Mouse (Mus musculus): ENCODE results near the gene Bicra. TPM values are rescaled to one million over a fixed set of nuclear protein-coding genes. Genes with fewer than 3 reads are reported as not detected.
A peak's percentile ranks its signal among the peaks of the same experiment; 100 is the strongest.

Bicra gene
- polyA plus RNA-seq, 1 experiment from 2014 or later = 2.9 TPM

- no peaks in the 10 kb centered on the region for H3K9me3 ChIP-seq (replicated peaks)
- no peak overlapping the region for H3K9ac ChIP-seq
- WGBS (ENCODE audit: insufficient replicate concordance) = 73% methylated on average over 7 of the region's 7 CpGs
- peaks cover 40% of the 10 kb centered on the region for H3K4me1 ChIP-seq
- no peak overlapping the region for H3K4me3 ChIP-seq
- H3K27me3 ChIP-seq (replicated peaks) = peaks cover 30% of the 10 kb centered on the region
- ATAC-seq = no peak
- no peak overlapping the region for H3K27ac ChIP-seq
- 0 out of 2 replicates have a peak, but pooled peaks cover 4% of the 10 kb centered on the region for H3K36me3 ChIP-seq
- H3K4me2 ChIP-seq = no peak overlapping the region
These were observed 85.9 kb downstream of the Bicra start for GRCm38 (mm10) chr7:15961798-15962197.

- H3K4me2 ChIP-seq = no peak overlapping the region
- H3K9me3 ChIP-seq (replicated peaks) = no peaks in the 10 kb centered on the region
- no peak overlapping the region for H3K9ac ChIP-seq
- no peak overlapping the region for H3K4me3 ChIP-seq
- H3K4me1 ChIP-seq = peaks cover 36% of the 10 kb centered on the region
- 0 out of 2 replicates have a peak, but pooled peaks cover 4% of the 10 kb centered on the region for H3K36me3 ChIP-seq
- H3K27ac ChIP-seq = no peak overlapping the region
- 49% methylated on average over 4 of the region's 4 CpGs for WGBS (ENCODE audit: insufficient replicate concordance)
- ATAC-seq = no peak
- peaks cover 36% of the 10 kb centered on the region for H3K27me3 ChIP-seq (replicated peaks)
These were observed 86.5 kb downstream of the Bicra start for GRCm38 (mm10) chr7:15961239-15961638.

- no peak for ATAC-seq
- no peak overlapping the region for H3K4me2 ChIP-seq
- peaks cover 40% of the 10 kb centered on the region for H3K4me1 ChIP-seq
- 0 out of 2 replicates have a peak, but pooled peaks cover 4% of the 10 kb centered on the region for H3K36me3 ChIP-seq
- H3K27me3 ChIP-seq (replicated peaks) = peaks cover 36% of the 10 kb centered on the region
- H3K27ac ChIP-seq = no peak overlapping the region
- no peak overlapping the region for H3K4me3 ChIP-seq
- no peak overlapping the region for H3K9ac ChIP-seq
- 54% methylated on average over 4 of the region's 4 CpGs for WGBS (ENCODE audit: insufficient replicate concordance)
- H3K9me3 ChIP-seq (replicated peaks) = no peaks in the 10 kb centered on the region
These were observed 87.0 kb downstream of the Bicra start for GRCm38 (mm10) chr7:15960691-15961090.

- 0 out of 2 replicates have a peak, but pooled peaks cover 4% of the 10 kb centered on the region for H3K36me3 ChIP-seq
- ATAC-seq = no peak
- H3K4me1 ChIP-seq = peaks cover 54% of the 10 kb centered on the region
- no peak overlapping the region for H3K4me3 ChIP-seq
- peaks cover 29% of the 10 kb centered on the region for H3K27me3 ChIP-seq (replicated peaks)
- H3K9ac ChIP-seq = no peak overlapping the region
- H3K9me3 ChIP-seq (replicated peaks) = 0 out of 2 replicates have a peak, but pooled peaks cover 4% of the 10 kb centered on the region
- WGBS (ENCODE audit: insufficient replicate concordance) = 66% methylated on average over 5 of the region's 5 CpGs
- no peak overlapping the region for H3K4me2 ChIP-seq
- no peak overlapping the region for H3K27ac ChIP-seq
These were observed 91.6 kb downstream of the Bicra start for GRCm38 (mm10) chr7:15956143-15956542.

- H3K36me3 ChIP-seq = 0 out of 2 replicates have a peak, but pooled peaks cover 4% of the 10 kb centered on the region
- peak overlapping the region; percentile 41 for H3K4me3 ChIP-seq
- peaks cover 27% of the 10 kb centered on the region for H3K27me3 ChIP-seq (replicated peaks)
- 0% methylated on average over 7 of the region's 7 CpGs for WGBS (ENCODE audit: insufficient replicate concordance)
- peak overlapping the region; percentile 72 for H3K4me2 ChIP-seq
- no peak for ATAC-seq
- H3K9ac ChIP-seq = peak overlapping the region; percentile 49
- peaks cover 58% of the 10 kb centered on the region for H3K4me1 ChIP-seq
- peak overlapping the region; percentile 70; the same call in 1 of the 2 replicates for H3K27ac ChIP-seq
- H3K9me3 ChIP-seq (replicated peaks) = 0 out of 2 replicates have a peak, but pooled peaks cover 4% of the 10 kb centered on the region
These were observed 92.2 kb downstream of the Bicra start for GRCm38 (mm10) chr7:15955509-15955908.

GRCm38 (mm10) chr7:15954978-15955443 lies 92.7 kb downstream of the Bicra start:
- peak overlapping the region; percentile 49 for H3K9ac ChIP-seq
- 0 out of 2 replicates have a peak, but pooled peaks cover 4% of the 10 kb centered on the region for H3K9me3 ChIP-seq (replicated peaks)
- peak overlapping the region; percentile 41 for H3K4me3 ChIP-seq
- peaks cover 60% of the 10 kb centered on the region for H3K4me1 ChIP-seq
- H3K27me3 ChIP-seq (replicated peaks) = peaks cover 30% of the 10 kb centered on the region
- WGBS (ENCODE audit: insufficient replicate concordance) = 2% methylated on average over 21 of the region's 21 CpGs
- 0 out of 2 replicates have a peak, but pooled peaks cover 4% of the 10 kb centered on the region for H3K36me3 ChIP-seq
- H3K27ac ChIP-seq = peak overlapping the region; percentile 70
- peak overlapping the region; percentile 72 for H3K4me2 ChIP-seq
- ATAC-seq = peak; percentile 57

- Histone ChIP-seq H3K9ac (no peak overlapping the region), H3K4me1 (peaks cover 65% of the 10 kb centered on the region), H3K9me3 (replicated peaks) (0 out of 2 replicates have a peak, but pooled peaks cover 4% of the 10 kb centered on the region), H3K27ac (peak overlapping the region; percentile 70), H3K4me3 (no peak overlapping the region), H3K4me2 (peak overlapping the region; percentile 72), H3K36me3 (0 out of 2 replicates have a peak, but pooled peaks cover 4% of the 10 kb centered on the region), H3K27me3 (replicated peaks) (peaks cover 36% of the 10 kb centered on the region)
- ATAC-seq = peak; percentile 62
- WGBS (ENCODE audit: insufficient replicate concordance) = 26% methylated on average over 7 of the region's 7 CpGs
These were observed 93.3 kb downstream of the Bicra start for GRCm38 (mm10) chr7:15954436-15954835.

GRCm38 (mm10) chr7:15953307-15954074 lies 94.2 kb downstream of the Bicra start:
- peak overlapping the region; percentile 71 for H3K27ac ChIP-seq
- 0 out of 2 replicates have a peak, but pooled peaks cover 4% of the 10 kb centered on the region for H3K36me3 ChIP-seq
- WGBS (ENCODE audit: insufficient replicate concordance) = 53% methylated on average over 13 of the region's 13 CpGs
- peaks cover 74% of the 10 kb centered on the region for H3K4me1 ChIP-seq
- ATAC-seq = no peak
- H3K9ac ChIP-seq = no peak overlapping the region
- H3K27me3 ChIP-seq (replicated peaks) = peaks cover 36% of the 10 kb centered on the region
- H3K4me3 ChIP-seq = no peak overlapping the region
- 0 out of 2 replicates have a peak, but pooled peaks cover 4% of the 10 kb centered on the region for H3K9me3 ChIP-seq (replicated peaks)
- no peak overlapping the region for H3K4me2 ChIP-seq

- Histone ChIP-seq H3K27me3 (replicated peaks) (peaks cover 33% of the 10 kb centered on the region), H3K27ac (peak overlapping the region; percentile 71), H3K9me3 (replicated peaks) (0 out of 2 replicates have a peak, but pooled peaks cover 4% of the 10 kb centered on the region), H3K36me3 (0 out of 2 replicates have a peak, but pooled peaks cover 2% of the 10 kb centered on the region), H3K4me3 (no peak overlapping the region), H3K4me2 (peak overlapping the region; percentile 21; the same call in 1 of the 2 replicates), H3K9ac (no peak overlapping the region), H3K4me1 (peaks cover 85% of the 10 kb centered on the region)
- 32% methylated on average over 3 of the region's 3 CpGs for WGBS (ENCODE audit: insufficient replicate concordance)
- ATAC-seq = peak; percentile 86
These were observed 95.3 kb downstream of the Bicra start for GRCm38 (mm10) chr7:15952416-15952815.

GRCm38 (mm10) chr7:15950008-15950407 lies 97.7 kb downstream of the Bicra start:
- Histone ChIP-seq H3K4me1 (peaks cover 90% of the 10 kb centered on the region), H3K36me3 (no peaks in the 10 kb centered on the region), H3K27me3 (replicated peaks) (peaks cover 12% of the 10 kb centered on the region), H3K4me3 (no peak overlapping the region), H3K27ac (no peak overlapping the region), H3K9ac (no peak overlapping the region), H3K4me2 (no peak overlapping the region), H3K9me3 (replicated peaks) (0 out of 2 replicates have a peak, but pooled peaks cover 4% of the 10 kb centered on the region)
- WGBS (ENCODE audit: insufficient replicate concordance) = 79% methylated on average over 15 of the region's 15 CpGs
- no peak for ATAC-seq

GRCm38 (mm10) chr7:15949216-15949790 lies 98.4 kb downstream of the Bicra start:
- H3K36me3 ChIP-seq = peaks cover 7% of the 10 kb centered on the region
- no peak for ATAC-seq
- WGBS (ENCODE audit: insufficient replicate concordance) = 44% methylated on average over 7 of the region's 7 CpGs
- H3K27me3 ChIP-seq (replicated peaks) = peaks cover 12% of the 10 kb centered on the region
- H3K4me2 ChIP-seq = peak overlapping the region; percentile 82
- peak overlapping the region; percentile 69; the same call in 1 of the 2 replicates for H3K9ac ChIP-seq
- 0 out of 2 replicates have a peak, but pooled peaks cover 4% of the 10 kb centered on the region for H3K9me3 ChIP-seq (replicated peaks)
- no peak overlapping the region for H3K4me3 ChIP-seq
- H3K27ac ChIP-seq = no peak overlapping the region; the same call in 1 of the 2 replicates
- H3K4me1 ChIP-seq = peaks cover 90% of the 10 kb centered on the region

All from liver, embryonic 12.5 days (tissue).